Comparison of ENCODE assay signal across 9 mouse cellular contexts in the genomic region with DNA sequence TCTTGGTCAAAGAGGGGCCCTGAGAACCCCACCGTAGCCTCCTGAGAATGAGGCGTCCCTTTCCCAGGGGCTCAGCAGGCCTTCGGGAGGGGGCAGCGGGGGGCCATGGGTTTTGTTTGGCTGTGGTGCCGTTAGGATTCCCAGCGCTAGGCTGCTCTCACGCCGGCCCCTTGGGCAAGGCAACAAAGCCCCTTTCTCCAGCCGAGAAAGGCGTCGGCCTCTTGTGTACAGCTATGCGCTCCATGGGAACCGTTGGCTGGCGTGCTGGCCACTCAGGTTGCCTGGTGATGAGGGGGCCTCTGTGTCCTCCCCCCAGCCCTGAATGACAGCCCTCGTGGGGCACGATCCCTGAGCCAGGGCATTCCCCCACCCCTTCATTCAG. TPM values are rescaled to one million over a fixed set of nuclear protein-coding genes. Genes with fewer than 3 reads are reported as not detected.
DNase-seq lines count a peak whose midpoint lies in the region; ATAC-seq and TF ChIP-seq lines count a peak whose summit lies in the region.
"Had no signal": no experiment of that assay in that cellular context is flagged by ENCODE, and none has a peak within 500 bp of the region (broad histone marks: within the 10 kb centered on the region; RNA-seq: fewer than 3 reads in every experiment).

No protein-coding gene starts in this region.

- no peaks in the 10 kb centered on the region for H3K9me3 ChIP-seq in intestine, embryonic 15.5 days
- no peaks in the 10 kb centered on the region for H3K9me3 ChIP-seq in midbrain, embryonic 15.5 days

- no peaks in the 10 kb centered on the region; the same call in 1 of the 2 replicates for H3K27me3 ChIP-seq in cerebellum, adult 2 months (ENCODE audit: control insufficient read depth, insufficient read depth, low read length)
- H3K27me3 ChIP-seq in intestine, embryonic 15.5 days (replicated peaks) = peaks cover 20% of the 10 kb centered on the region
- peaks cover 9% of the 10 kb centered on the region for H3K27me3 ChIP-seq in midbrain, embryonic 15.5 days (replicated peaks)

- H3K4me3 ChIP-seq in cerebellum, adult 2 months (replicated peaks; ENCODE audit: insufficient read depth, low read depth, low read length) = peak overlapping the region; percentile 55
- peak overlapping the region; percentile 49 for H3K4me3 ChIP-seq in intestine, embryonic 15.5 days (replicated peaks)
- H3K4me3 ChIP-seq in midbrain, embryonic 15.5 days = peak overlapping the region; percentile 49

- TF ChIP-seq POLR2A in cerebellum, adult 2 months (IDR thresholded peaks at IDR 0.05; ENCODE audit: borderline replicate concordance, insufficient read depth, low read length) = no peak

- 5% methylated on average over 16 of the region's 16 CpGs for WGBS in cerebellum, adult 2 months
- 8% methylated on average over 16 of the region's 16 CpGs for WGBS in intestine, embryonic 15.5 days
- under 1% methylated on average over 16 of the region's 16 CpGs for WGBS in midbrain, embryonic 15.5 days

- peak overlapping the region; percentile 83 for H3K4me2 ChIP-seq in intestine, embryonic 15.5 days (replicated peaks)
- peak overlapping the region; percentile 89 for H3K4me2 ChIP-seq in midbrain, embryonic 15.5 days

- peak overlapping the region; percentile 22; the same call in 1 of the 2 replicates for H3K27ac ChIP-seq in cerebellum, adult 2 months (ENCODE audit: insufficient read depth, low read length)
- H3K27ac ChIP-seq in intestine, embryonic 15.5 days = peak overlapping the region; percentile 87
- H3K27ac ChIP-seq in midbrain, embryonic 15.5 days = peak overlapping the region; percentile 81

- no peak for DNase-seq in cerebellum, adult 2 months
- DNase-seq in cerebellum, adult 11-12 months = no peak
- peak; percentile 47 to 50 for DNase-seq in spleen, postnatal 10 days (ENCODE audit: low spot score in 2 of 2)
- DNase-seq in spleen, postnatal 14 days (ENCODE audit: low spot score in 2 of 2) = no peak
- no peak for DNase-seq in right cerebral cortex, postnatal 14 days

- ATAC-seq in intestine, embryonic 15.5 days = no peak
- ATAC-seq in midbrain, embryonic 15.5 days (replicated peaks) = peak; percentile 3; the same call in 1 of the 2 replicates
- no peak for ATAC-seq in megakaryocyte progenitor cell, adult 5-6 weeks (replicated peaks; ENCODE audit: poor library complexity)

- H3K9ac ChIP-seq in intestine, embryonic 15.5 days = peak overlapping the region; percentile 45
- 0 out of 2 replicates have a peak overlapping the region, but pooled peaks have one; percentile 12 for H3K9ac ChIP-seq in midbrain, embryonic 15.5 days

- H3K4me1 ChIP-seq in cerebellum, adult 2 months (ENCODE audit: control insufficient read depth, insufficient read depth, low read length) = no peaks in the 10 kb centered on the region; the same call in 1 of the 2 replicates
- peaks cover 60% of the 10 kb centered on the region for H3K4me1 ChIP-seq in intestine, embryonic 15.5 days (replicated peaks)
- peaks cover 55% of the 10 kb centered on the region for H3K4me1 ChIP-seq in midbrain, embryonic 15.5 days

- TF ChIP-seq CTCF in cerebellum, adult 2 months (IDR thresholded peaks at IDR 0.05; ENCODE audit: borderline replicate concordance, insufficient read depth, low read depth, low read length) = no peak

- H3K36me3 ChIP-seq in intestine, embryonic 15.5 days = no peaks in the 10 kb centered on the region
- H3K36me3 ChIP-seq in midbrain, embryonic 15.5 days (replicated peaks) = no peaks in the 10 kb centered on the region

RNA-seq across cellular contexts. Expression of a gene that starts 1.5 kb away (rescaled TPM):
- 48.7 and 53.4 TPM in 2 replicates for polyA plus RNA-seq in cerebellum, adult 2 months (2012; rRNA removed)
- 14.8 and 16.0 TPM in 2 replicates for polyA plus RNA-seq in intestine, embryonic 15.5 days (2015; fragmentation: Nextera tagmentation; extraction: Ambion mirVana)
- polyA plus RNA-seq in midbrain, embryonic 15.5 days (2015; fragmentation: Nextera tagmentation; extraction: Ambion mirVana) = 20.4 and 21.8 TPM in 2 replicates
- 4.8 and 5.6 TPM in 2 replicates for total RNA-seq in megakaryocyte progenitor cell, adult 5-6 weeks (2015)
- 13.4 and 15.2 TPM in 2 replicates for total RNA-seq in megakaryocyte progenitor cell, adult 5-6 weeks (2017)

RNA-seq across cellular contexts. Expression of a gene that starts 40.2 kb away (rescaled TPM):
- polyA plus RNA-seq in cerebellum, adult 2 months (2012; rRNA removed) = 86.0 and 96.1 TPM in 2 replicates
- polyA plus RNA-seq in intestine, embryonic 15.5 days (2015; fragmentation: Nextera tagmentation; extraction: Ambion mirVana) = 34.5 and 34.7 TPM in 2 replicates
- polyA plus RNA-seq in midbrain, embryonic 15.5 days (2015; fragmentation: Nextera tagmentation; extraction: Ambion mirVana) = 80.3 and 84.2 TPM in 2 replicates
- 31.4 and 35.8 TPM in 2 replicates for total RNA-seq in megakaryocyte progenitor cell, adult 5-6 weeks (2015)
- total RNA-seq in megakaryocyte progenitor cell, adult 5-6 weeks (2017) = 8.1 and 10.2 TPM in 2 replicates

RNA-seq across cellular contexts. Expression of a gene that starts 43.8 kb away (rescaled TPM):
- polyA plus RNA-seq in cerebellum, adult 2 months (2012; rRNA removed) = 0.82 and 1.4 TPM in 2 replicates
- polyA plus RNA-seq in intestine, embryonic 15.5 days (2015; fragmentation: Nextera tagmentation; extraction: Ambion mirVana) = 0.49 and 0.58 TPM in 2 replicates
- polyA plus RNA-seq in midbrain, embryonic 15.5 days (2015; fragmentation: Nextera tagmentation; extraction: Ambion mirVana) = 0.41 TPM in 1 of 2 replicates, not detected in the other
- total RNA-seq in megakaryocyte progenitor cell, adult 5-6 weeks (2015) = not detected in 2 replicates
- not detected in 2 replicates for total RNA-seq in megakaryocyte progenitor cell, adult 5-6 weeks (2017)
- polyA plus RNA-seq: gonadal fat pad, adult 2 months had no signal

Comparison
In these comparisons a context has a peak if more than half of its experiments do, and no peak if none do; other contexts are left out.
1. DNase-seq: peak in spleen, postnatal 10 days (2 of 2); none in cerebellum, adult 2 months (0 of 2), cerebellum, adult 11-12 months (single experiment), spleen, postnatal 14 days (0 of 2) and right cerebral cortex, postnatal 14 days (single experiment).
2. H3K27ac ChIP-seq: peak in every context shown above with its lines; median percentile 87 in intestine, embryonic 15.5 days; 81 in midbrain, embryonic 15.5 days; 22 in cerebellum, adult 2 months.
3. Peak in every context shown above with its lines, with median percentiles within 50 percentile points of each other: H3K4me3 ChIP-seq.